Mouse (Mus musculus): ENCODE measurements around the gene Rpgrip1l. TPM values are rescaled to one million over a fixed set of nuclear protein-coding genes. Genes with fewer than 3 reads are reported as not detected.
A peak's percentile ranks its signal among the peaks of the same experiment; 100 is the strongest.

Gene Rpgrip1l
- polyA plus RNA-seq, 1 experiment from 2014 or later = 15.4 TPM

GRCm38 (mm10) chr8:91205897-91206296, 107.2 kb downstream of the Rpgrip1l start:
- in situ Hi-C loops (cut with MboI; ENCODE audit: low pct_unique_long_range_greater_than_20kb) = no loop called here
- ATAC-seq (no peak), DNase-seq (ENCODE audit: low read depth, low spot score) (no peak)
- POLR2A ChIA-PET = no interaction called here
- CTCF ChIA-PET = no interaction called here
- H3K27me3 ChIP-seq = peaks cover 26% of the 10 kb centered on the region
- no peak for TF ChIP-seq CTCF (IDR thresholded peaks at IDR 0.05)

- DNase-seq (ENCODE audit: low read depth, low spot score) (no peak), ATAC-seq (no peak)
- in situ Hi-C loops (cut with MboI; ENCODE audit: low pct_unique_long_range_greater_than_20kb) = no loop called here
- TF ChIP-seq CTCF (IDR thresholded peaks at IDR 0.05) = no peak
- CTCF ChIA-PET = no interaction called here
- H3K27me3 ChIP-seq = peaks cover 20% of the 10 kb centered on the region
- POLR2A ChIA-PET = no interaction called here
Observed at GRCm38 (mm10) chr8:91201184-91201583, 111.9 kb downstream of the Rpgrip1l start.

GRCm38 (mm10) chr8:91199876-91200275, 113.2 kb downstream of the Rpgrip1l start, which contains the start of gene Aktip:
Gene Aktip, minus strand, starts transcription at chr8:91199976.
- CTCF ChIA-PET = interaction anchor here (1.7 kb wide), 1 partner anchor 8 kb away, joined by 3 read pairs; no protein-coding TSS in a partner anchor
- ATAC-seq (no peak), DNase-seq (ENCODE audit: low read depth, low spot score) (no peak)
- in situ Hi-C loops (cut with MboI; ENCODE audit: low pct_unique_long_range_greater_than_20kb) = no loop called here
- POLR2A ChIA-PET = no interaction called here
- H3K27me3 ChIP-seq = peaks cover 20% of the 10 kb centered on the region
- no peak for TF ChIP-seq CTCF (IDR thresholded peaks at IDR 0.05)

GRCm38 (mm10) chr8:91198036-91198435, 115.0 kb downstream of the Rpgrip1l start:
- ATAC-seq (no peak), DNase-seq (ENCODE audit: low read depth, low spot score) (no peak)
- CTCF ChIA-PET = no interaction called here

GRCm38 (mm10) chr8:91197233-91197632, 115.8 kb downstream of the Rpgrip1l start:
- H3K27me3 ChIP-seq = peaks cover 22% of the 10 kb centered on the region
- CTCF ChIA-PET = no interaction called here
- POLR2A ChIA-PET = no interaction called here
- in situ Hi-C loops (cut with MboI; ENCODE audit: low pct_unique_long_range_greater_than_20kb) = no loop called here
- no peak for TF ChIP-seq CTCF (IDR thresholded peaks at IDR 0.05)
- ATAC-seq = no peak
- DNase-seq (ENCODE audit: low read depth, low spot score) = no peak

More at GRCm38 (mm10) chr8:91198036-91198435, 115.0 kb downstream of the Rpgrip1l start:
- in situ Hi-C loops (cut with MboI; ENCODE audit: low pct_unique_long_range_greater_than_20kb) = no loop called here
- POLR2A ChIA-PET = no interaction called here
- H3K27me3 ChIP-seq = peaks cover 25% of the 10 kb centered on the region
- TF ChIP-seq CTCF (IDR thresholded peaks at IDR 0.05) = no peak

GRCm38 (mm10) chr8:91196661-91197060, 116.4 kb downstream of the Rpgrip1l start:
- TF ChIP-seq CTCF (IDR thresholded peaks at IDR 0.05) = no peak

GRCm38 (mm10) chr8:91194081-91194480, 119.0 kb downstream of the Rpgrip1l start:
- POLR2A ChIA-PET = no interaction called here
- no peak for TF ChIP-seq CTCF (IDR thresholded peaks at IDR 0.05)
- in situ Hi-C loops (cut with MboI; ENCODE audit: low pct_unique_long_range_greater_than_20kb) = no loop called here
- CTCF ChIA-PET = no interaction called here
- no peak for DNase-seq (ENCODE audit: low read depth, low spot score)
- H3K27me3 ChIP-seq = peaks cover 29% of the 10 kb centered on the region
- no peak for ATAC-seq

More at GRCm38 (mm10) chr8:91196661-91197060, 116.4 kb downstream of the Rpgrip1l start:
- in situ Hi-C loops (cut with MboI; ENCODE audit: low pct_unique_long_range_greater_than_20kb) = no loop called here
- peaks cover 17% of the 10 kb centered on the region for H3K27me3 ChIP-seq
- no peak for DNase-seq (ENCODE audit: low read depth, low spot score)
- ATAC-seq = no peak
- ChIA-PET POLR2A (no interaction called here), CTCF (no interaction called here)

GRCm38 (mm10) chr8:91192941-91193340, 120.1 kb downstream of the Rpgrip1l start:
- peaks cover 24% of the 10 kb centered on the region for H3K27me3 ChIP-seq
- ChIA-PET POLR2A (no interaction called here), CTCF (no interaction called here)
- DNase-seq (ENCODE audit: low read depth, low spot score) = no peak
- no peak for TF ChIP-seq CTCF (IDR thresholded peaks at IDR 0.05)
- ATAC-seq = no peak
- in situ Hi-C loops (cut with MboI; ENCODE audit: low pct_unique_long_range_greater_than_20kb) = no loop called here

- ChIA-PET POLR2A (interaction anchor here (0.6 kb wide), 1 partner anchor 21 kb away, joined by 4 read pairs; no protein-coding TSS in a partner anchor), CTCF (interaction anchor here (1.4 kb wide), 1 partner anchor 17 kb away, joined by 4 read pairs; no protein-coding TSS in a partner anchor)
- TF ChIP-seq CTCF (IDR thresholded peaks at IDR 0.05) = peak; percentile 74
- ATAC-seq = no peak
- in situ Hi-C loops (cut with MboI; ENCODE audit: low pct_unique_long_range_greater_than_20kb) = no loop called here
- DNase-seq (ENCODE audit: low read depth, low spot score) = peak; percentile 1
- H3K27me3 ChIP-seq = peaks cover 27% of the 10 kb centered on the region
Observed at GRCm38 (mm10) chr8:91190816-91191340, 122.2 kb downstream of the Rpgrip1l start.

GRCm38 (mm10) chr8:91188152-91188551, 124.9 kb downstream of the Rpgrip1l start:
- CTCF ChIA-PET = no interaction called here
- ATAC-seq (no peak), DNase-seq (ENCODE audit: low read depth, low spot score) (no peak)
- peaks cover 32% of the 10 kb centered on the region for H3K27me3 ChIP-seq
- POLR2A ChIA-PET = no interaction called here
- in situ Hi-C loops (cut with MboI; ENCODE audit: low pct_unique_long_range_greater_than_20kb) = no loop called here
- no peak for TF ChIP-seq CTCF (IDR thresholded peaks at IDR 0.05)

- DNase-seq (ENCODE audit: low read depth, low spot score) = no peak
- no peak for TF ChIP-seq CTCF (IDR thresholded peaks at IDR 0.05)
- CTCF ChIA-PET = no interaction called here
- in situ Hi-C loops (cut with MboI; ENCODE audit: low pct_unique_long_range_greater_than_20kb) = no loop called here
- no peak for ATAC-seq
- H3K27me3 ChIP-seq = peaks cover 37% of the 10 kb centered on the region
- POLR2A ChIA-PET = no interaction called here
Observed at GRCm38 (mm10) chr8:91186372-91186771, 126.7 kb downstream of the Rpgrip1l start.

- TF ChIP-seq CTCF (IDR thresholded peaks at IDR 0.05) = no peak
- DNase-seq (ENCODE audit: low read depth, low spot score) (no peak), ATAC-seq (no peak)
- CTCF ChIA-PET = no interaction called here
- H3K27me3 ChIP-seq = peaks cover 15% of the 10 kb centered on the region
- in situ Hi-C loops (cut with MboI; ENCODE audit: low pct_unique_long_range_greater_than_20kb) = no loop called here
- POLR2A ChIA-PET = no interaction called here
Observed at GRCm38 (mm10) chr8:91177708-91178107, 135.4 kb downstream of the Rpgrip1l start.
